Mouse (Mus musculus): Measurements from ENCODE around the gene Ubr3.

DNA sequence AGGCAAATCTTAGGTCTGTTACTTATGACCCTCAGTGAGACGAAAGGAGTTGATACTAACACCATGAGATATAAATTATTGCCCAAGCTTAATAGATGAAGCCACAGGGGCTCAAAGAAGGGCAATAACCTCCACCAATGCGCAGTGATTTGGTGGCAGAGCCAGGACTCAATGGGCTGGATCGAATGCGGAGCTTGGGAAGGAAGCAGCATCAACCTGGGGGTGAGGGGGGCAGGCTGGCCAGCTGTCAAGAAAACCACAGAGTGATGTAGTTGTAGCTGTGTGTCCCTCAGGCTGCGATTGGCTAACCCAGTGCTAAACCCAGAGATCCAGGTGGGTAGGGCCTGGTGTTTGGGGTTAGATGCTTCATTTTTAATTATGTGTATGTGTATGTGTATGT lies 137.8 kb downstream of the Ubr3 start:
- TF ChIP-seq HCFC1 (IDR thresholded peaks at IDR 0.05; ENCODE audit: borderline replicate concordance, insufficient read depth, low read length), result no peak
- no peak for TF ChIP-seq ZC3H11A (IDR thresholded peaks at IDR 0.05; ENCODE audit: borderline replicate concordance, low read depth, low read length)
- TF ChIP-seq CHD2 (IDR thresholded peaks at IDR 0.05; ENCODE audit: low read depth, low read length), result no peak
- no peak for TF ChIP-seq ZNF384 (IDR thresholded peaks at IDR 0.05; ENCODE audit: low read depth, low read length)
- no peak for TF ChIP-seq MAFK (IDR thresholded peaks at IDR 0.05; ENCODE audit: insufficient read depth, low read depth, low read length)
